Mouse (Mus musculus): Measurements from ENCODE around the gene Gabra1. TPM values are rescaled to one million over a fixed set of nuclear protein-coding genes. Genes with fewer than 3 reads are reported as not detected.
A peak's percentile ranks its signal among the peaks of the same experiment; 100 is the strongest.

Gene Gabra1
- 4.3 and 4.4 TPM in 2 replicates for polyA plus RNA-seq (2014; fragmentation: Nextera tagmentation; extraction: Ambion mirVana)

GRCm38 (mm10) chr11:42182825-42183152, at the start of gene Gabra1:
Gabra1 (minus strand) TSS chr11:42182930.
- peak; percentile 66 for ATAC-seq (replicated peaks; ENCODE audit: low FRiP score, low TSS enrichment, low read depth)
- peak within 1 kb of the TSS; percentile 74 for H3K4me2 ChIP-seq (ENCODE audit: low read length)
- H3K27ac ChIP-seq (ENCODE audit: low read depth): no peak within 1 kb of the TSS
- H3K9me3 ChIP-seq (ENCODE audit: control insufficient read depth, low read length): no peaks in the 10 kb centered on the region
- WGBS: under 1% methylated on average over 13 of the region's 13 CpGs
- peak within 1 kb of the TSS; percentile 45 for H3K9ac ChIP-seq (ENCODE audit: low read length)
- DNase-seq (ENCODE audit: low spot score): peak; percentile 78
- H3K4me1 ChIP-seq (replicated peaks; ENCODE audit: control insufficient read depth, insufficient read depth, low read length): peaks cover 3% of the 10 kb centered on the region; the same call in 1 of the 2 replicates
- no peaks in the 10 kb centered on the region for H3K36me3 ChIP-seq (ENCODE audit: control insufficient read depth, insufficient read depth, low read length)
- H3K4me3 ChIP-seq (ENCODE audit: low read depth, low read length): peak within 1 kb of the TSS; percentile 46
- peaks cover 7% of the 10 kb centered on the region; the same call in 1 of the 2 replicates for H3K27me3 ChIP-seq (replicated peaks; ENCODE audit: control insufficient read depth, insufficient read depth, low read length)

- H3K27ac ChIP-seq (ENCODE audit: low read depth): no peak overlapping the region
These were observed 531 bp downstream of the Gabra1 start for GRCm38 (mm10) chr11:42181973-42182824.

GRCm38 (mm10) chr11:42181426-42181825, 1.3 kb downstream of the Gabra1 start:
- Histone ChIP-seq H3K9ac (ENCODE audit: low read length) (peak overlapping the region; percentile 45), H3K27me3 (replicated peaks; ENCODE audit: control insufficient read depth, insufficient read depth, low read length) (peaks cover 7% of the 10 kb centered on the region; the same call in 1 of the 2 replicates), H3K4me2 (ENCODE audit: low read length) (peak overlapping the region; percentile 74), H3K36me3 (ENCODE audit: control insufficient read depth, insufficient read depth, low read length) (no peaks in the 10 kb centered on the region), H3K4me1 (replicated peaks; ENCODE audit: control insufficient read depth, insufficient read depth, low read length) (peaks cover 3% of the 10 kb centered on the region; the same call in 1 of the 2 replicates), H3K27ac (ENCODE audit: low read depth) (no peak overlapping the region), H3K9me3 (ENCODE audit: control insufficient read depth, low read length) (no peaks in the 10 kb centered on the region), H3K4me3 (ENCODE audit: low read depth, low read length) (peak overlapping the region; percentile 46)
- DNase-seq (ENCODE audit: low spot score) (peak; percentile 59), ATAC-seq (replicated peaks; ENCODE audit: low FRiP score, low TSS enrichment, low read depth) (no peak)
- WGBS: 19% methylated on average over 5 of the region's 5 CpGs

More at GRCm38 (mm10) chr11:42181973-42182824, 531 bp downstream of the Gabra1 start:
- peak overlapping the region; percentile 46 for H3K4me3 ChIP-seq (ENCODE audit: low read depth, low read length)
- peaks cover 7% of the 10 kb centered on the region; the same call in 1 of the 2 replicates for H3K27me3 ChIP-seq (replicated peaks; ENCODE audit: control insufficient read depth, insufficient read depth, low read length)
- peak; percentile 78 for DNase-seq (ENCODE audit: low spot score)
- ATAC-seq (replicated peaks; ENCODE audit: low FRiP score, low TSS enrichment, low read depth): peak; percentile 50; the same call in 1 of the 2 replicates
- H3K9me3 ChIP-seq (ENCODE audit: control insufficient read depth, low read length): no peaks in the 10 kb centered on the region
- no peaks in the 10 kb centered on the region for H3K36me3 ChIP-seq (ENCODE audit: control insufficient read depth, insufficient read depth, low read length)
- H3K4me2 ChIP-seq (ENCODE audit: low read length): peak overlapping the region; percentile 74
- H3K9ac ChIP-seq (ENCODE audit: low read length): peak overlapping the region; percentile 45
- WGBS: under 1% methylated on average over 35 of the region's 35 CpGs
- H3K4me1 ChIP-seq (replicated peaks; ENCODE audit: control insufficient read depth, insufficient read depth, low read length): peaks cover 3% of the 10 kb centered on the region; the same call in 1 of the 2 replicates

DNA sequence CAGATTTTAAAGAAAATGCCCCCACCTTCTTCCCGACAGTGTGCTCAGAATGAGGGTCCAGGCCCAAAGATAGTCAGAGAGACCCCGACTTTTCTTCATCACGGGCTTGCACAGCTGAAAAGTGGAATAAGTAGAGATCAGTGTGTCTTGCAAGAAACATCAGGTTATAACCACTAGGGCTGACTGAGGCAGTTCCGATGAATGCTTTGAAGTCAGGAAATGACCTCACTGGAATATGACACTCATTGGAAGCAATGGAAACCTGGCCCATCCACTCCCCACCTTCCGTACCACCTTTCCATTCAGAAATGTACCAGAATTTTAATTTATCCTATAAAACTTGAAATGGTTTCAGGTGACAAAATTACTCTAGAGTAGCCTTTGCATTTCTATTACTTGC, 3.2 kb downstream of the Gabra1 start:
- no peaks in the 10 kb centered on the region for H3K9me3 ChIP-seq (ENCODE audit: control insufficient read depth, low read length)
- no peak overlapping the region for H3K4me3 ChIP-seq (ENCODE audit: low read depth, low read length)
- H3K9ac ChIP-seq (ENCODE audit: low read length): no peak overlapping the region
- H3K27me3 ChIP-seq (replicated peaks; ENCODE audit: control insufficient read depth, insufficient read depth, low read length): peaks cover 7% of the 10 kb centered on the region; the same call in 1 of the 2 replicates
- DNase-seq (ENCODE audit: low spot score): no peak
- H3K4me2 ChIP-seq (ENCODE audit: low read length): no peak overlapping the region
- no peaks in the 10 kb centered on the region for H3K36me3 ChIP-seq (ENCODE audit: control insufficient read depth, insufficient read depth, low read length)
- no peak for ATAC-seq (replicated peaks; ENCODE audit: low FRiP score, low TSS enrichment, low read depth)
- 82% methylated on average over 5 of the region's 5 CpGs for WGBS
- H3K4me1 ChIP-seq (replicated peaks; ENCODE audit: control insufficient read depth, insufficient read depth, low read length): peaks cover 3% of the 10 kb centered on the region; the same call in 1 of the 2 replicates
- no peak overlapping the region for H3K27ac ChIP-seq (ENCODE audit: low read depth)

- H3K27me3 ChIP-seq (replicated peaks; ENCODE audit: control insufficient read depth, insufficient read depth, low read length): peaks cover 7% of the 10 kb centered on the region; the same call in 1 of the 2 replicates
- H3K4me3 ChIP-seq (ENCODE audit: low read depth, low read length): no peak overlapping the region
- H3K9ac ChIP-seq (ENCODE audit: low read length): no peak overlapping the region
- peaks cover 3% of the 10 kb centered on the region; the same call in 1 of the 2 replicates for H3K4me1 ChIP-seq (replicated peaks; ENCODE audit: control insufficient read depth, insufficient read depth, low read length)
- no peaks in the 10 kb centered on the region for H3K36me3 ChIP-seq (ENCODE audit: control insufficient read depth, insufficient read depth, low read length)
- no peak overlapping the region for H3K4me2 ChIP-seq (ENCODE audit: low read length)
- DNase-seq (ENCODE audit: low spot score) (no peak), ATAC-seq (replicated peaks; ENCODE audit: low FRiP score, low TSS enrichment, low read depth) (no peak)
- no peak overlapping the region for H3K27ac ChIP-seq (ENCODE audit: low read depth)
- WGBS: 91% methylated on average over 2 of the region's 2 CpGs
- H3K9me3 ChIP-seq (ENCODE audit: control insufficient read depth, low read length): no peaks in the 10 kb centered on the region
These were observed 4.4 kb downstream of the Gabra1 start for GRCm38 (mm10) chr11:42178296-42178695.

DNA sequence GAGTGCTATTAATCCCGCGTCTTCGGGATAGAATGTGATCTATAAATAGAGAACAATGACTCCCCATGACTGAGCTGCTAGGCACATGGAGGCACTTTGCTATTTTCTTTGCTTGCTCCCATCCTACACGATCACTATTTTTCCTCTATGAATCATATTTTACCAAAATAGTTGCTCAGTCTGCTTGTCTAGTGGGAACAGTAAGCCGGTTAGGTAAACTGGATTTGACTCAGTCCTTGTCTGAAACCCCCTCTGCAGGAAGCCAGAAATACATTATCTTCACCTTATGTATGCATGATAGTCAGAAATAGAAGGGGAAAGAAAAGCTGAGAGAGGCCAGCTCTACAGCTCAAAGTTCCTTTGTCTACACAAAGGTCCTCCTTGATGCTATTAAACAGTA, 31.3 kb downstream of the Gabra1 start:
- Histone ChIP-seq H3K4me2 (ENCODE audit: low read length) (no peak overlapping the region), H3K4me1 (replicated peaks; ENCODE audit: control insufficient read depth, insufficient read depth, low read length) (no peaks in the 10 kb centered on the region), H3K9me3 (ENCODE audit: control insufficient read depth, low read length) (no peaks in the 10 kb centered on the region), H3K36me3 (ENCODE audit: control insufficient read depth, insufficient read depth, low read length) (no peaks in the 10 kb centered on the region), H3K27ac (ENCODE audit: low read depth) (no peak overlapping the region), H3K4me3 (ENCODE audit: low read depth, low read length) (no peak overlapping the region), H3K27me3 (replicated peaks; ENCODE audit: control insufficient read depth, insufficient read depth, low read length) (no peaks in the 10 kb centered on the region), H3K9ac (ENCODE audit: low read length) (no peak overlapping the region)
- ATAC-seq (replicated peaks; ENCODE audit: low FRiP score, low TSS enrichment, low read depth): no peak
- WGBS: 96% methylated on average over 5 of the region's 5 CpGs
- DNase-seq (ENCODE audit: low spot score): no peak

DNA sequence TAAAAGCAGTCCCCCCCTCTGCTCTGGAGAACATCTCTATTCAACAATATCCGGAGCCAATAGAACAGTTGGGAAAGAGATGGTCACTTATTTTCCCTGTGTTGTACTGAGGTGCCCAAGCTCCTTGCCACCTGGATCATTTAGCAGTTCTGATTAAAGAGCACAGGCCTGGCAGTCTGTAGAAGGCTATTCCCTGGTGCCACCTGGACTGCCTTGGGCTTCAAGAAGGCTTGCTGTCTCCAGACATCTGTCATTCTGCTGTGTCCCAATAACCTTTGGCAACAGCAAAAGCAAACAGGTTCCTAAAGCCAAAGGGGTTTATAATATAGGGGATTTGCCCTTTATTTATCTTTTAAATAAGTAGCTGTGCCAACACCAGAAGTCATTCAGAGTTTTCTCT, 65.8 kb downstream of the Gabra1 start:
- H3K4me2 ChIP-seq (ENCODE audit: low read length): no peak overlapping the region
- H3K4me1 ChIP-seq (replicated peaks; ENCODE audit: control insufficient read depth, insufficient read depth, low read length): no peaks in the 10 kb centered on the region
- no peaks in the 10 kb centered on the region for H3K27me3 ChIP-seq (replicated peaks; ENCODE audit: control insufficient read depth, insufficient read depth, low read length)
- no peak for ATAC-seq (replicated peaks; ENCODE audit: low FRiP score, low TSS enrichment, low read depth)
- H3K9me3 ChIP-seq (ENCODE audit: control insufficient read depth, low read length): no peaks in the 10 kb centered on the region
- no peak overlapping the region for H3K9ac ChIP-seq (ENCODE audit: low read length)
- 91% methylated on average over 1 of the region's 1 CpGs for WGBS
- H3K27ac ChIP-seq (ENCODE audit: low read depth): no peak overlapping the region
- DNase-seq (ENCODE audit: low spot score): no peak
- no peak overlapping the region for H3K4me3 ChIP-seq (ENCODE audit: low read depth, low read length)
- no peaks in the 10 kb centered on the region for H3K36me3 ChIP-seq (ENCODE audit: control insufficient read depth, insufficient read depth, low read length)

DNA sequence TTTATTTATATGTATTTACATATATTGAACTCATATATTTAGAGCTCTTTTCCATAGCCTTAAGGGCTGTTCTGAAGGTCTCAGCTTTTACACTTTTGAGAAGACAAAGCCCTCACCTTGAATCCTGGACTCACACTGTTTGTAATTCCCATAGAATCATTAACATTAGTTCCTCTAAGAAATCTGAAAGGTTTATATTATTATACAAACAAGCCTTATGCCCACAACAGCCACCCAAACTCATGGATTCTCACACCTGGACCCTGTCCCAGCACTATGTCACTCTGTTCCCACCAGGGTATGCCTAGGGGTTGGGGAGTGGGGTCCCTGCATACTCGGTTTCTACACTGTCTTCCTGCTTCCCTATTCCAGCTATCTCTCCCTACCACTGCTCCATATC, 72.7 kb downstream of the Gabra1 start:
- no peaks in the 10 kb centered on the region for H3K36me3 ChIP-seq (ENCODE audit: control insufficient read depth, insufficient read depth, low read length)
- DNase-seq (ENCODE audit: low spot score) (no peak), ATAC-seq (replicated peaks; ENCODE audit: low FRiP score, low TSS enrichment, low read depth) (no peak)
- no peak overlapping the region for H3K9ac ChIP-seq (ENCODE audit: low read length)
- 50% methylated on average over 1 of the region's 1 CpGs for WGBS
- no peaks in the 10 kb centered on the region for H3K27me3 ChIP-seq (replicated peaks; ENCODE audit: control insufficient read depth, insufficient read depth, low read length)
- no peak overlapping the region for H3K4me2 ChIP-seq (ENCODE audit: low read length)
- H3K4me1 ChIP-seq (replicated peaks; ENCODE audit: control insufficient read depth, insufficient read depth, low read length): no peaks in the 10 kb centered on the region
- no peak overlapping the region for H3K27ac ChIP-seq (ENCODE audit: low read depth)
- no peak overlapping the region for H3K4me3 ChIP-seq (ENCODE audit: low read depth, low read length)
- no peaks in the 10 kb centered on the region for H3K9me3 ChIP-seq (ENCODE audit: control insufficient read depth, low read length)

All from intestine, embryonic 14.5 days (tissue).